Mouse (Mus musculus) stomach, embryonic 16.5 days (tissue): ENCODE measurements at regions not wholly inside any gene's neighbourhood (a gene's known extent, or its start where the extent isn't known, plus 50 kb on each side); places are given as distances from the start of the nearest gene placed in this dataset.

Experiments used
- ATAC-seq: fragments of 200-750 bp; cut with Nextera tagmentation; 2 replicates; pipeline ENCODE4 v1.8.0; 2017; ENCODE audit warnings: moderate number of reproducible peaks, moderate TSS enrichment; ENCODE audit not compliant: insufficient read depth, low FRiP score
- H3K27ac ChIP-seq: fragments of 300-500 bp; sonication (generic); 2 replicates; pipeline ENCODE4 v1.5.1; 2014; ENCODE audit warnings: low read length
- H3K27me3 ChIP-seq: fragments of 300-500 bp; sonication (generic); 2 replicates; pipeline ENCODE4 v1.6.1; 2014; ENCODE audit warnings: low read length, control low read depth, mixed read lengths; ENCODE audit not compliant: control insufficient read depth, insufficient read depth
- H3K36me3 ChIP-seq: fragments of 300-500 bp; sonication (generic); 2 replicates; pipeline ENCODE4 v1.6.1; 2014; ENCODE audit warnings: low read length; ENCODE audit not compliant: control insufficient read depth, insufficient read depth
- H3K4me1 ChIP-seq: fragments of 300-500 bp; sonication (generic); 2 replicates; pipeline ENCODE4 v1.6.1; 2014; ENCODE audit warnings: low read length, control low read depth, mixed read lengths; ENCODE audit not compliant: control insufficient read depth, insufficient read depth
- H3K4me2 ChIP-seq: fragments of 300-500 bp; sonication (generic); 2 replicates; pipeline ENCODE4 v1.6.1; 2014; ENCODE audit warnings: low read depth, low read length, mixed read lengths
- H3K4me3 ChIP-seq: fragments of 300-500 bp; sonication (generic); replicated peaks from 2 replicates; pipeline ENCODE4 v1.5.1; 2014; ENCODE audit warnings: mild to moderate bottlenecking, low read length
- H3K9ac ChIP-seq: fragments of 300-500 bp; sonication (generic); 2 replicates; pipeline ENCODE4 v1.6.1; 2014; ENCODE audit warnings: low read length
- H3K9me3 ChIP-seq: fragments of 300-500 bp; sonication (generic); replicated peaks from 2 replicates; pipeline ENCODE4 v1.6.1; 2016; ENCODE audit warnings: low read length, control low read depth; ENCODE audit not compliant: control insufficient read depth
- WGBS: fragments of 180-500 bp; shearing (Covaris S2); extraction: QIAGEN DNeasy Blood & Tissue Kit; methylation state at CpG from one replicate; pipeline ENCODE4 v1.1.7; 2014; 5-methylcytosine and 5-hydroxymethylcytosine counted together

DNA sequence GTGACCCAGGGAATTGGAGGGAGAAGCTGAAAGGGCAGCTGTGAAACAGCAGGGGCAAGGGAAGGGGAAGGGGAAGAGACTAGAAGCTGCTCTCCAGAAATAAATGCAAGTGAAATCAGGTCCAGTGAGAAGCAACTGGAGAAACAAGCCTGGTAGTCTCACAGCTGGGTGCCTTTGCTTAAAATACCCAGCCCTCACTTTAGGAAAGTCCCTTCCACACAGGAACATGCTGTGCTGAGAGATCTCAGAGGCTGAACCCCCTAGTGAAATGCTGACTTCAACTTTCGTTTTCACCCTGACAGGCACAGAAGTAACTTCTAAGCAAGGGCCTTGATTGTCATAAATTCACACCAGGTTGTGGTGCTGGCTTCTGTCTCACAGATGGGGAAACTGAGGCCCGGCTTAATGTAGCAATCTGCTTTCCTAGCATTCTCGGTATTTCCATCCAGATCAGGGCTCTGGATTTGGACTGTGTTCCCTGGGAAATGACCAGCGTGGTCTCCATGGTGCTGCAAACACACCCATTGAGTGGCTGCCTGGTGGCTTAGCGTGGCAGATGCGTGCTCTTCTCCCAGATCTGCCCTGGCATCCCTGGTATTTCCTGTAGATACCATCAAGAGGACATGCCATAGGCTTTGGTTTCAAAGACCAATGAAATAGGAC is 226.8 kb upstream of the 1700056E22Rik start:
- Histone ChIP-seq H3K9ac (no peak overlapping the region), H3K4me1 (no peaks in the 10 kb centered on the region), H3K27ac (no peak overlapping the region), H3K4me2 (no peak overlapping the region), H3K4me3 (no peak overlapping the region), H3K36me3 (no peaks in the 10 kb centered on the region), H3K27me3 (no peaks in the 10 kb centered on the region), H3K9me3 (no peaks in the 10 kb centered on the region)
- no peak for ATAC-seq
- 79% methylated on average over 6 of the region's 6 CpGs for WGBS

DNA sequence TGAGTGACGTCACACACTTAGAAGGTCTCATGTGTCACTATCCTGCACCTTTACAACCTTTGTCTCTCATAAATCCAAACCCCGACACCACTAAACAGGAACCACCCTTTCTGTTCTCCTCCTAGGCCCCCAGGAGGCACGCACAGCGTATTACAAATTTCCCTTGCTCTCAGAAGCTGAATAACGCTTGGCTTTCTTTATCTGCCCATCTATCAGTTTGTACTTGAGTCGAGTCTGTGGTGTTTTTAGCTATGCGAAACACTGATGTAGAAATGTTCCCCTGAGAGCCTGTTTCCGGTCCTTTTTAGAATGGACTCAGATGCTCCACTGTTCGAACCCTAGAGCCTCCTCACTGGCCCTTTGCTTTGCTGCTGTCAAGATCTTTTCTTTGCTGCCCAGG is 225.8 kb upstream of the 1700056E22Rik start:
- no peak for ATAC-seq
- Histone ChIP-seq H3K9me3 (no peaks in the 10 kb centered on the region), H3K27ac (no peak overlapping the region), H3K4me2 (no peak overlapping the region), H3K4me1 (no peaks in the 10 kb centered on the region), H3K9ac (no peak overlapping the region), H3K36me3 (no peaks in the 10 kb centered on the region), H3K27me3 (no peaks in the 10 kb centered on the region), H3K4me3 (no peak overlapping the region)
- WGBS = 85% methylated on average over 9 of the region's 9 CpGs

DNA sequence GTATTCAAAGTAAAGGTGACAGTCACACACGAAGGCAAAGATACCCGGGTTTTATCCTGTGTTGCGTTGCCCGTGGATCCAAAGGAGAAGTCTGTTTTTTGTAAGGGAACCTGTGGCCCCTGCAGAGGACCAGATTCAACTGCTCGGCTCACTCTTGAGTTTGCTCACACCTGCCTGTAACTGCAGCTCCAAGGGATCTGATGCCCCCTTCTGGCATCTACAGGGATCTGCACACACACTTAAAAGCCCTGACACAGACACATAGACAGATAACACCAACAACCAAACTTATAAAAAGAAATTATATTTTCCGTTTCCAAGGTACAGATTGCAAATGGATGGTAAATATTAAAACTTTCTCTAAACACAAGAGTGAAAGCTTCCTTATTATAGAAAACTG is 223.3 kb upstream of the 1700056E22Rik start:
- ATAC-seq = no peak
- H3K4me1 ChIP-seq = no peaks in the 10 kb centered on the region
- 91% methylated on average over 6 of the region's 6 CpGs for WGBS

DNA sequence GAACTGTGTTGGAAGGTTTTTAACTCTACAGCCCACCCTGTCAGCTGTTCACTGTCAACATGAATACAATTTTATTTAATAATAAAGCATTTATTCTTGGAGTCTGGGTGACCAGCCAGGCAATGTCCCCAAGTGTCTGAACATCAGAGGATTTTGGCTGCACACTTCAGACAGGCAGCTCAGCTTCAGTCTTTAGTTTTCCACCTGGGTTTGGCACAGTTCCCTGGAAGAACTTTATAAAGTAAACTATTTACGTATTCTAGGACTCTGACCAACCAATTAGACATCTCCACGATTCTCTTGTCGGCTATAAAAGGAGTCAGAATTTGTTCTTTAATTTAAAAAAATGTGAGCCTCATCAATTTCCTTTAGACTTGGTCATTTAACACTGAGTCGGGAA is 220.8 kb upstream of the 1700056E22Rik start:
- Histone ChIP-seq H3K9me3 (no peaks in the 10 kb centered on the region), H3K4me3 (no peak overlapping the region), H3K27me3 (no peaks in the 10 kb centered on the region), H3K4me2 (no peak overlapping the region), H3K9ac (no peak overlapping the region), H3K27ac (no peak overlapping the region), H3K36me3 (no peaks in the 10 kb centered on the region), H3K4me1 (no peaks in the 10 kb centered on the region)
- ATAC-seq = no peak
- 44% methylated on average over 4 of the region's 4 CpGs for WGBS

More for the DNA sequence above, 223.3 kb upstream of the 1700056E22Rik start:
- no peak overlapping the region for H3K9ac ChIP-seq
- H3K27ac ChIP-seq = no peak overlapping the region
- no peak overlapping the region for H3K4me2 ChIP-seq
- H3K4me3 ChIP-seq = no peak overlapping the region
- no peaks in the 10 kb centered on the region for H3K36me3 ChIP-seq
- no peaks in the 10 kb centered on the region for H3K27me3 ChIP-seq
- no peaks in the 10 kb centered on the region for H3K9me3 ChIP-seq

DNA sequence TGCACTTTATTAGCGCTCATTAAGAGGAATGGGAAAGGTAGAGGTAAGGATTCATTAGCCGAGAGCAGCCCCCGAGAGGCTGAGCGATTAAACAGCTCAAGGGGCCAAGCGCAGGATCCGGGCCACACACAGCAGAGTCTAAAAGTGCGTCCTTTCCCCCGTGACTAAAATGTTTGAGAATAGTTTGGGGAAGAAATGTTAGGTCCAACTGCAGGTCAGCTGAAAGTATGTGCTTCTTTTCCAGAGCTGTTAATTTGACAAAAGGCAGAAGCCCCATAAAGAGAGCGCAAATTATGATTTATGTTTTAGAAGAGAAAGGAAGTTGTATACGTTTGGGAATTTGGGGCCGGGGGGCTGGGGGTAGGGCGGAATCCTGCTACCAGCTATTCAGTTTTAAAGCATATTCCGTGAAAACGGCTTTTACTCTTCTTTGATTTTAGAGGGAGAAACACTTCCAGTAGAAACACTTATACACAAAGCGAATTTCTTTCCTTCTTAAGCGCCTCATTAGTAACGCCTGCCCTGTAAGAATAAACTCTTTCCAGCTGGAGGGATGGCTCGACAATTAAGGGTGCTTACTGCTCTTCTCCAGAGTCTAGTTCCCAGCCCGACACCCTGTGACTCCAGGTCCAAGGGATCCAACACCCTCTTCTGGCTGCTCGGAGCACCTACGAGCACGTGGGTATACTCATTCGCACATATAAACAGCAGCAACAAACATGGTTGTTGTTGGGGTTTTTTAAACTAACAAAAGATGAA is 210.8 kb upstream of the 1700056E22Rik start:
- peak; percentile 55; the same call in 1 of the 2 replicates for ATAC-seq
- Histone ChIP-seq H3K27me3 (no peaks in the 10 kb centered on the region), H3K9ac (no peak overlapping the region), H3K36me3 (no peaks in the 10 kb centered on the region), H3K4me3 (peak overlapping the region; percentile 5), H3K27ac (peak overlapping the region; percentile 77), H3K4me2 (peak overlapping the region; percentile 39), H3K4me1 (no peaks in the 10 kb centered on the region), H3K9me3 (no peaks in the 10 kb centered on the region)
- WGBS = 46% methylated on average over 23 of the region's 23 CpGs

DNA sequence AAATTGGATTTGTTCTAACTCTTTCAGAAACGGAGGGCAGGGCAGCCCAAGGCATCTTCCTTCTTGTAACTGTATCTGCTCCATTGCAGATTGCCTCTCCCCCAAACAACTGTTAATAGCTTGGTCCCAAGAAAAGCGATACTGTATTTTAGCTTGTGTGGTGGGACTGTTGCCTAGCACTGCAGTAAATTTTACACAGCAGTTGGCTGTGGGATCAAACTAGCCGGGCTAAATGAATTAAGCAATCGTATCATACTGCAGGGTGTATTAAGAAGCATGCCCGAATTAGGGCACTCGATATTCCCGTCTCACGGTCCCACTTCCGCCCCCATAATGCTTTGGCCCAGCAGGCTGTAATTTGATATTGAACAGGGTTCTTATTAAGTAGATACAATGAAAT is 210.2 kb upstream of the 1700056E22Rik start:
- Histone ChIP-seq H3K9me3 (no peaks in the 10 kb centered on the region), H3K27me3 (no peaks in the 10 kb centered on the region), H3K9ac (no peak overlapping the region), H3K27ac (peak overlapping the region; percentile 77), H3K4me3 (peak overlapping the region; percentile 5), H3K4me1 (no peaks in the 10 kb centered on the region), H3K36me3 (no peaks in the 10 kb centered on the region), H3K4me2 (peak overlapping the region; percentile 39)
- 46% methylated on average over 9 of the region's 9 CpGs for whole genome bisulfite sequencing
- peak; percentile 51; the same call in 1 of the 2 replicates for ATAC-seq

DNA sequence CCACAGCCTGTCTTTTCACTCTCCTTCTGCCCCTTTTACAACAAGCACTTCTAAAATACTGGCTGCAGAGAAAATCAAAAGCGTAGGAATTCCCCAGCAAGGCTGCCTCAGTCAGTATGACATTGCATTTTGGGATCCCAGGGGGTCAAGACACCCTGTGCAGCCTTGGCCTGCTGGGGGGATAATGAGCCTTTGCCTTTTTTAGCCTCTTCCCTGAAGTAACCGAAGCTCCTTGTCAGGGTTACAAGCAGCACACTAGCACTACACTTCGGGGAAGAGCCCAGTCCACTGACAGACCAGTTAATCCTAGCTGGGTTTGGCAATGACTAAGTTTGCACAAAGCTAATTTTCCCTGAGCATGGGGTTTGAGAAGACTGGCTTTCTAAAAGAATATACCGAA is 207.7 kb upstream of the 1700056E22Rik start:
- 71% methylated on average over 4 of the region's 4 CpGs for WGBS
- Histone ChIP-seq H3K27ac (no peak overlapping the region), H3K9ac (no peak overlapping the region), H3K9me3 (no peaks in the 10 kb centered on the region), H3K4me2 (no peak overlapping the region), H3K4me3 (no peak overlapping the region), H3K36me3 (no peaks in the 10 kb centered on the region), H3K4me1 (no peaks in the 10 kb centered on the region), H3K27me3 (no peaks in the 10 kb centered on the region)
- ATAC-seq = no peak

DNA sequence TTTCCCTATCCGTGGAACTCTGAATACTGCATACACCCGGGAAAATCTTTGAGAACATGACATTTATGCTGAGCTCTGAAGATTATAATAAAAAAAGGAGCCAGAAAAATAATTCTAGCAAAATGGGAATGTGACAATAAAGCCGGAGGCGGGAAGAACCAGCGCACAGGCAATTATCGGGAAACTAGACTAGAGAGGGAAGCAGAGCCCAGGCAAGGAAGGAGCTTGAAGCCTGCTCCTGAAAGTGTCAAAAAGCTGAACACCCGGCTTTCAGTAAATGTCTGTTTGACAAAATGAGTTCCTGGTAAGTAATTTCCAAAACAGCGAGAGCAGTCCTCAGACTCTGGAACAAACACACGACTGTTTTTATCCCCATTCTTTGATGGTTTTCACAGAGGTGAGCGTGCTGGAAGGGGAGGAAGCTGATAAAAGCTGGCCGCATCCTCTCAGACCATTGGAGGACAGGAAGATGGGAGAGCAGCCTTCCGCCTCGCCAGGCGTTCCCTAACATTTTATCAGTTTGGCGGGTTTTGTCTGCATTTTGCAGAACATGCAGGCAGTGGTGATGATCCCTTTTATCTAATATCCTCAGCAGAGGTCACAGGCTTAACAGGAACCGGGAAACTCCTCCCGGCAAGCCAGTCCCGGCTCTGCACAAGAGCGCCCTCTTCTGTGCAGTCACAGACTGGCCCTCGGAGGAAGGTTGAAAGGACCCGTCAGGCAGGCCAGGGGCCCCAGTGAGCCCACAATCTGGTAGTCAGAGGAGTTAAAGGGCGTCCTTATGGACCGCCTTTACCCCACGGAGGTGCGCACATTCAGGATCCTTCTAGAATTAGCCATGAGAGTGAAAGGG is 201.3 kb upstream of the 1700056E22Rik start:
- no peaks in the 10 kb centered on the region for H3K9me3 ChIP-seq
- 24% methylated on average over 25 of the region's 25 CpGs for WGBS
- ATAC-seq = no peak

More for the DNA sequence above, 201.3 kb upstream of the 1700056E22Rik start:
- Histone ChIP-seq H3K4me3 (peak overlapping the region; percentile 37), H3K27ac (no peak overlapping the region), H3K4me2 (peak overlapping the region; percentile 58), H3K27me3 (no peaks in the 10 kb centered on the region), H3K9ac (peak overlapping the region; percentile 62; the same call in 1 of the 2 replicates), H3K4me1 (peaks cover 2% of the 10 kb centered on the region; the same call in 1 of the 2 replicates), H3K36me3 (no peaks in the 10 kb centered on the region)
